Mouse (Mus musculus) liver, adult (tissue): Measurements from ENCODE around the gene Mrgprd.

ENCODE experiments used
- GATA4 ChIP-seq: IDR thresholded peaks from 2 replicates; pipeline ENCODE4 v1.6.1; 2014; ENCODE audit warnings: mild to moderate bottlenecking, low read length; ENCODE audit not compliant: insufficient replicate concordance

Gene Mrgprd

GRCm38 (mm10) chr7:145314785-145315411 lies at the start of gene Mrgprd:
Gene Mrgprd, plus strand, starts transcription at chr7:145314835.
- TF ChIP-seq GATA4, result no peak

GRCm38 (mm10) chr7:145266011-145266410 lies 48.6 kb upstream of the Mrgprd start:
- no peak for TF ChIP-seq GATA4

GRCm38 (mm10) chr7:145268890-145269289 lies 45.7 kb upstream of the Mrgprd start:
- TF ChIP-seq GATA4, result no peak

GRCm38 (mm10) chr7:145270955-145271354 lies 43.7 kb upstream of the Mrgprd start:
- no peak for TF ChIP-seq GATA4

GRCm38 (mm10) chr7:145275488-145275887 lies 39.1 kb upstream of the Mrgprd start:
- TF ChIP-seq GATA4, result no peak

- TF ChIP-seq GATA4, result no peak
These were observed 33.2 kb upstream of the Mrgprd start for GRCm38 (mm10) chr7:145281396-145281795.

GRCm38 (mm10) chr7:145283041-145283440 lies 31.6 kb upstream of the Mrgprd start:
- TF ChIP-seq GATA4, result no peak

- no peak for TF ChIP-seq GATA4
These were observed 31.0 kb upstream of the Mrgprd start, which contains the start of gene Tpcn2 for GRCm38 (mm10) chr7:145283487-145284187. Gene Tpcn2, minus strand, starts transcription at chr7:145284011.

- no peak for TF ChIP-seq GATA4
These were observed 30.3 kb upstream of the Mrgprd start for GRCm38 (mm10) chr7:145284293-145284692.

- TF ChIP-seq GATA4, result no peak
These were observed 29.2 kb upstream of the Mrgprd start for GRCm38 (mm10) chr7:145285476-145285875.

GRCm38 (mm10) chr7:145287410-145287809 lies 27.2 kb upstream of the Mrgprd start:
- TF ChIP-seq GATA4, result no peak

GRCm38 (mm10) chr7:145289302-145289701 lies 25.3 kb upstream of the Mrgprd start:
- TF ChIP-seq GATA4, result no peak

- no peak for TF ChIP-seq GATA4
These were observed 22.8 kb upstream of the Mrgprd start for GRCm38 (mm10) chr7:145291847-145292246.

- TF ChIP-seq GATA4, result no peak
These were observed 21.9 kb upstream of the Mrgprd start for GRCm38 (mm10) chr7:145292726-145293125.

- TF ChIP-seq GATA4, result no peak
These were observed 20.8 kb upstream of the Mrgprd start for GRCm38 (mm10) chr7:145293859-145294258.

GRCm38 (mm10) chr7:145298666-145299490 lies 15.8 kb upstream of the Mrgprd start:
- TF ChIP-seq GATA4, result no peak
